Mouse (Mus musculus) kidney, adult 2 months (tissue): ENCODE data around the gene Piga. TPM values are rescaled to one million over a fixed set of nuclear protein-coding genes. Genes with fewer than 3 reads are reported as not detected.
A peak's percentile ranks its signal among the peaks of the same experiment; 100 is the strongest.

Source experiments
- DNase-seq: peaks from one replicate; pipeline ENCODE4 v3.0.0; 2021
- H3K27ac ChIP-seq: fragments of 200-500 bp; 2 replicates; pipeline ENCODE4 v1.5.1; 2012; ENCODE audit warnings: low read depth, low read length, control low read depth, inconsistent platforms; ENCODE audit not compliant: insufficient read depth
- H3K27me3 ChIP-seq: fragments of 200-500 bp; replicated peaks from 2 replicates; pipeline ENCODE4 v1.6.1; 2012; ENCODE audit warnings: mild to moderate bottlenecking, moderate library complexity, low read length, inconsistent platforms; ENCODE audit not compliant: control insufficient read depth, insufficient read depth
- H3K36me3 ChIP-seq: fragments of 200-500 bp; 2 replicates; pipeline ENCODE4 v1.6.1; 2012; ENCODE audit warnings: mild to moderate bottlenecking, moderate library complexity, low read length, inconsistent platforms; ENCODE audit not compliant: control insufficient read depth, insufficient read depth
- H3K4me1 ChIP-seq: fragments of 200-500 bp; 2 replicates; pipeline ENCODE4 v1.6.1; 2011; ENCODE audit warnings: low read length; ENCODE audit not compliant: control insufficient read depth, insufficient read depth
- H3K4me3 ChIP-seq: fragments of 200-500 bp; 2 replicates; pipeline ENCODE4 v1.5.1; 2011; ENCODE audit warnings: mild to moderate bottlenecking, low read depth, low read length, control low read depth; ENCODE audit not compliant: insufficient read depth
- CTCF ChIP-seq: fragments of 200-500 bp; conservative IDR thresholded peaks from 2 replicates; pipeline ENCODE4 v1.5.1; 2011; ENCODE audit warnings: low read depth, mild to moderate bottlenecking, control low read depth, low read length, moderate library complexity, mixed read lengths; ENCODE audit not compliant: insufficient read depth, insufficient read length
- POLR2A ChIP-seq: fragments of 200-500 bp; IDR thresholded peaks from one replicate; pipeline ENCODE4 v1.6.1; 2011; ENCODE audit warnings: low read depth, low read length, control low read depth
- WGBS: fragments of 180-500 bp; shearing (Covaris S2); methylation state at CpG from one replicate; pipeline ENCODE4 v1.1.7; 2018; 5-methylcytosine and 5-hydroxymethylcytosine counted together
- polyA plus RNA-seq: library from polyadenylated mRNA; depleted of rRNA; stranded (reverse); fragments of >200 nt; gene quantifications from 2 replicates; pipeline ENCODE4 v1.2.3, GENCODE M21; 2012

The Piga gene
- polyA plus RNA-seq, 1 experiment = 3.8 TPM

- Histone ChIP-seq H3K27ac (peak overlapping the region; percentile 27; the same call in 1 of the 2 replicates), H3K4me1 (peaks cover 12% of the 10 kb centered on the region; the same call in 1 of the 2 replicates), H3K27me3 (no peaks in the 10 kb centered on the region), H3K36me3 (no peaks in the 10 kb centered on the region; the same call in 1 of the 2 replicates), H3K4me3 (no peak overlapping the region)
- no peak for TF ChIP-seq CTCF
- TF ChIP-seq POLR2A = no peak
- no peak for DNase-seq
- 80% methylated on average over 6 of the region's 6 CpGs for WGBS
Observed at GRCm38 (mm10) chrX:164431541-164431940, 12.0 kb downstream of the Piga start.

GRCm38 (mm10) chrX:164432682-164433081 lies 13.1 kb downstream of the Piga start:
- no peaks in the 10 kb centered on the region; the same call in 1 of the 2 replicates for H3K36me3 ChIP-seq
- TF ChIP-seq CTCF = no peak
- no peak for TF ChIP-seq POLR2A
- no peaks in the 10 kb centered on the region for H3K27me3 ChIP-seq
- DNase-seq = no peak
- H3K4me1 ChIP-seq = peaks cover 9% of the 10 kb centered on the region; the same call in 1 of the 2 replicates
- WGBS = 96% methylated on average over 9 of the region's 9 CpGs
- no peak overlapping the region for H3K4me3 ChIP-seq
- no peak overlapping the region for H3K27ac ChIP-seq

DNA sequence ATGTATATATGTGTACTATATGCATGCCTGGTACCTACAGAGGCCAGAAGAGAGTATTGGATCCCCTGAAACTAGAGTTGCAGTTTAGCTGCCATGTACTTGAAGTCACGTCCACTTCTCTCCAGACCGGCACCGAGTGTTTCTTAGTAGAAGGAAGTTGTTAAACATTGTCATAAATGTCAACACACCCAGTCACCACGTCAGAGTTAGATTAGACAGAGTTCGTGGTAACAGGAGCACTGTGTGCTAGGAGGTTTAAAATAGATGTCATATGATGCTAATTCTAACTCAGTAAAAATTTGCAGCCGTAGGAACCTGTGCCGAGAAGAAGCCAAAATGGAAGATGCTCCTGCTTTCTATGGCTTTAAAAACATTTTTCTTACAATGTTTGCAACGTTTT lies 17.1 kb downstream of the Piga start, which contains the start of gene Asb11:
Gene Asb11 (plus strand): TSS at position 286 of the 400 bp plus-strand sequence.
- DNase-seq = no peak
- no peak within 1 kb of the TSS for H3K27ac ChIP-seq
- 32% methylated on average over 8 of the region's 8 CpGs for WGBS

GRCm38 (mm10) chrX:164439462-164439861 lies 19.9 kb downstream of the Piga start:
- Histone ChIP-seq H3K27ac (peak overlapping the region; percentile 48; the same call in 1 of the 2 replicates), H3K4me1 (peaks cover 5% of the 10 kb centered on the region), H3K27me3 (no peaks in the 10 kb centered on the region), H3K4me3 (no peak overlapping the region), H3K36me3 (no peaks in the 10 kb centered on the region)
- DNase-seq = peak; percentile 54
- 40% methylated on average over 7 of the region's 7 CpGs for WGBS
- TF ChIP-seq CTCF = no peak
- TF ChIP-seq POLR2A = no peak

More for the DNA sequence above, 17.1 kb downstream of the Piga start, which contains the start of gene Asb11:
- no peak within 1 kb of the TSS for H3K4me3 ChIP-seq
- peaks cover 5% of the 10 kb centered on the region for H3K4me1 ChIP-seq
- H3K36me3 ChIP-seq = no peaks in the 10 kb centered on the region; the same call in 1 of the 2 replicates
- TF ChIP-seq POLR2A (no peak), CTCF (no peak)
- no peaks in the 10 kb centered on the region for H3K27me3 ChIP-seq

GRCm38 (mm10) chrX:164440140-164440539 lies 20.6 kb downstream of the Piga start:
- no peak overlapping the region for H3K4me3 ChIP-seq
- 7% methylated on average over 2 of the region's 2 CpGs for WGBS
- peaks cover 5% of the 10 kb centered on the region for H3K4me1 ChIP-seq
- TF ChIP-seq CTCF = no peak
- TF ChIP-seq POLR2A = no peak
- peak overlapping the region; percentile 98 for H3K27ac ChIP-seq
- no peaks in the 10 kb centered on the region for H3K36me3 ChIP-seq
- peak; percentile 94 for DNase-seq
- H3K27me3 ChIP-seq = no peaks in the 10 kb centered on the region

- WGBS = 49% methylated on average over 3 of the region's 3 CpGs
- H3K4me3 ChIP-seq = no peak overlapping the region
- DNase-seq = peak; percentile 56
- H3K36me3 ChIP-seq = no peaks in the 10 kb centered on the region
- peak overlapping the region; percentile 98 for H3K27ac ChIP-seq
- H3K27me3 ChIP-seq = no peaks in the 10 kb centered on the region
- peaks cover 5% of the 10 kb centered on the region for H3K4me1 ChIP-seq
- TF ChIP-seq POLR2A (no peak), CTCF (no peak)
Observed at GRCm38 (mm10) chrX:164440703-164441102, 21.1 kb downstream of the Piga start.

DNA sequence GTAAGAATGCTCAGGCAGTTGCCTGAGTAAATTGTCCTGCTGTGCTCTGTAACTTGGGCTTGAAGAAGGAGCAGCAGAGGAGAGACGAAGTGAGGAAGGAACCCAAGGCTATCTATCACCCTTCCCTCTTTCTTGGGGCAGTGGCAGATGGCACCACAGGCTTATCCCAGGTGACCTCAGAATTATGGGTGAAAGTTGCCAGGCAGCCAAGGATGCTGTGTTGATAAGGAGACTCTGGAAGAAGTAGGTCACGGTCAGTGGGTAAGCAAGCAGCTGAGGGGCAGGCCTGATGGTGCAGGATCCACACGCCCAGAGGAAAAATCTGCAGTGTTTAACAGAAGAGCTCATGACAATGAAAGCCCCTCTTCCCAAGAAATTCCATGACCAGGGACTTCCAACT lies 21.7 kb downstream of the Piga start:
- Histone ChIP-seq H3K4me1 (peaks cover 5% of the 10 kb centered on the region), H3K4me3 (no peak overlapping the region), H3K27me3 (no peaks in the 10 kb centered on the region), H3K36me3 (no peaks in the 10 kb centered on the region), H3K27ac (peak overlapping the region; percentile 98)
- 75% methylated on average over 3 of the region's 3 CpGs for WGBS
- no peak for TF ChIP-seq POLR2A
- no peak for TF ChIP-seq CTCF
- no peak for DNase-seq
